Mouse (Mus musculus) frontal cortex, adult (tissue): ENCODE measurements around the gene Lpin2.

Experiments
- ATAC-seq: cut with Nextera tagmentation; 2 replicates; pipeline ENCODE4 v1.9.2; 2017; ENCODE audit warnings: mild to moderate bottlenecking, moderate library complexity, mixed read lengths; ENCODE audit not compliant: low TSS enrichment

Lpin2 gene

GRCm38 (mm10) chr17:71202136-71202535, 19.8 kb downstream of the Lpin2 start:
- ATAC-seq: no peak

DNA sequence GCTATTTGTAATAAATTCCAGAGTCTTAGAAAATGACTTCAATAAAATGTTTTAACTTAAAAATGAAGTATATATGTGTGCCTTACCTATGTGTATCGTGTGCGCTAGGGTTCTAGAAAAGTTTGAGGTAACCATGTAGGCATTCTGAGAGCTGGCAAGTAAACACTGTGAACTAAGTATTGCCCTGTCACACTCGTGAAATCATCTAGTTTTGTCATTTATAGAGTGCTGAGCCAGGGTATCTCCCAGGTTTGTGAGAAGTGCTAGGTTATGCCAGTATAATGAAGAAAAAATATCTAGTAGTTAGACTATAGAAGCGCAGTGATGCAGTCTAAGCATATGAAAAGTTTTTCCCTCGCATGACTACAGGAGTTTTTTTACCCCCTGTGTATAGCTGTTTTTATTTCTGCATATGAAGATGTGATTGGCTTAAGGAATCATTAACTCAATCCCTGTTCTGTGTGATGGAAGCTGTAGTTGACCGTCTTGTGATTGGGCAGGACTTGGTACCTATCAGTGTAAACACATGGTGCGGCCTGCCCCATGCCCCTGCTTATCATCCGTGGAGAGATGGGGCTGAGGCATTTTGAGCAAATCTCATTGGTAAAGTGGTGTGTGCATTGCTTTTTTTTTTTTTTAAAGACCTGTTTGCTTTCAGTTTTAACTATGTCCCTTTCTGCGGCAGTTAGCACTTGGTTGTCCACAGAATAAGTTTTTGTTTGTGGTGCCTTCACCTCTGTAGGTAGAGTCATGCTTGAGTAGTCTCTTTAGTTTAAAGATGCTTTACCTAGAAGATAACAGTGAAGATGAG, 21.8 kb downstream of the Lpin2 start:
- ATAC-seq: no peak

- no peak for ATAC-seq
Observed at GRCm38 (mm10) chr17:71204809-71205091, 22.4 kb downstream of the Lpin2 start.

- no peak for ATAC-seq
Observed at GRCm38 (mm10) chr17:71206136-71206893, 24.0 kb downstream of the Lpin2 start.

DNA sequence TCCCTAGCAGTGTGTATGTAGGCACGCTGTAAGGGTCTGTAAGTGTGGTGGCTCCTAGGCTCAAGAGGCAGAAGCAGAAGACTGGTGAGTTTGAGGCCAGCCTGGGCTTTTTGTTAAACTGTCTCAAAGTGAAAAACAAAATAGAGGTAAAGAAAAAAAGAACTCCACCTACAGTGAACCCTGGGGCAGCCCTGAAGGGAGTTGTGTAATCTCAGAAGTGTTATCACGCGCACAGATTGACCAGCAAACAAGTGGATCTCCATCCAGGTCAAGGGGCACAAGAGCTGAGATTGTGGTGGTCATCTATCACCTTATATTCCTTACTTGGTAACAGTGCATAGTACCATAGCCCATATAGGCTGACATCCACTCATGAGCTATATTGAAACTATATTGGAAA, 24.9 kb downstream of the Lpin2 start:
- ATAC-seq: no peak

- ATAC-seq: no peak
Observed at GRCm38 (mm10) chr17:71208376-71208775, 26.0 kb downstream of the Lpin2 start.

DNA sequence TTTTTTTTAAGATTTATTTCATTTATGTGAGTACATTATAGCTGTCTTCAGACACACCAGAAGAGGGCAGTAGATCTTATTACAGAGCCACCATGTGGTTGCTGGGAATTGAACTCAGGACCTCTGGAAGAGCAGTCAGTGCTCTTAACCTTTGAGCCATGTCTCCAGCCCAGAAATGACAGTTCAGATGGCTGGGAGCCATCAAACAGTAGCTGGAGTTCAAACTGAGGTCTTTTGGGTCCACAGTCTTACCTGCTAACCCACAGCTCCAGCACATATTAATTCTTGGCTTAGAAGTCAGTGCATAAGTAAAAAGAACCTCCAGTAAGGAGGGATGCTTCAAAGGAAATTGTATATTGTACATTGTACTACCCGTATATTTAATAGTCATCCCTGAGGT, 26.6 kb downstream of the Lpin2 start:
- ATAC-seq: no peak

GRCm38 (mm10) chr17:71209936-71210335, 27.6 kb downstream of the Lpin2 start:
- ATAC-seq: no peak

DNA sequence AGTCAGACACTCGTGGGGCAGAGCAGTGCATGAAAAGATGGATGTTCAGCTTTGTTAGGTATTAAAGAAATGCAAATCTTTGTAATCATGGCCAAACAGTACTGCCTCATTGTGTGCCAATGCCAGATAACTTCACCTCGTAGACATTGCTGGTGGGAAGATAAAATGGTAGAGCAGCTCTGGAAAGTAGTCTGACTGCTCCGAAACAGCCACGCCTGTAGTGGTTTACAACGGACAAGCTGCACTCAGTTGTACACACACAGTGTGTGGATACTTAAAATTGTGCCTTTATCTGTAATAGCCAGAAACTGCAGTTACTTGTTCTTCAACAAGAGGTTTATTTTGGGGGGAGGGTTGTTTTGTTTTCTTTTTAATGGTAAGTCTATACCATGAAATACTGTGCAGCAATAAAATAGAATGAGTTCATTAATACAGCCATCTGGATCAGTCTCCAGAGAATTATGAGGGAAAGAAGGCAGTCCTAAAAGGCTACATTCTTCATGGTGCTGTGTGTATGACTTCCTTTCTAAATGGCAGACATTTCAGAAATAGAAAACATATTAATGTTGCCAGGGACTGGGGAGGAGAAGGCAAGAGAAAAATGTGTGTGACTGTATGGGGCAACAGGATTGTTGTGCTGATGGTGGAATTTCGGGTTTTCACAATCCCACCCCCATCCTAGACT, 29.7 kb downstream of the Lpin2 start:
- ATAC-seq: no peak

DNA sequence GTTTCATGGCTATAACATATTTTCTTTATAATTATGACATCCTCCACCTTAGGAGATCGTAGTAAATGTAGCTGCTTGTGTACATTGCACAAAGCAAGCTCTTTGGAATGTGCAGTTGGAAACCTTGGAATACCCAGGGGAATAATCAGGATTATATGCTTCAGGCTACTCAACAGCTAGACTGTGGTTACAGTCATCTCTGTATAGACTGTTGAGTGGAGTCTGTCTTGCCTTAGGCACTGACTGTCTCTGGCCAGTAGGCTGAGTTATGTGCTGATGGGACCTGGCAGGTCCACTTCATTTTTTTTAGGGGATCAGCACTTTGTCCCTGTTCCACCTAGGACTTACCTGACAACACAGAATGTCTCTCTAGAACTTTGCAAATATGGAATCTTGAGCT, 31.3 kb downstream of the Lpin2 start:
- ATAC-seq: no peak

- no peak for ATAC-seq
Observed at GRCm38 (mm10) chr17:71214514-71215240, 32.3 kb downstream of the Lpin2 start.

DNA sequence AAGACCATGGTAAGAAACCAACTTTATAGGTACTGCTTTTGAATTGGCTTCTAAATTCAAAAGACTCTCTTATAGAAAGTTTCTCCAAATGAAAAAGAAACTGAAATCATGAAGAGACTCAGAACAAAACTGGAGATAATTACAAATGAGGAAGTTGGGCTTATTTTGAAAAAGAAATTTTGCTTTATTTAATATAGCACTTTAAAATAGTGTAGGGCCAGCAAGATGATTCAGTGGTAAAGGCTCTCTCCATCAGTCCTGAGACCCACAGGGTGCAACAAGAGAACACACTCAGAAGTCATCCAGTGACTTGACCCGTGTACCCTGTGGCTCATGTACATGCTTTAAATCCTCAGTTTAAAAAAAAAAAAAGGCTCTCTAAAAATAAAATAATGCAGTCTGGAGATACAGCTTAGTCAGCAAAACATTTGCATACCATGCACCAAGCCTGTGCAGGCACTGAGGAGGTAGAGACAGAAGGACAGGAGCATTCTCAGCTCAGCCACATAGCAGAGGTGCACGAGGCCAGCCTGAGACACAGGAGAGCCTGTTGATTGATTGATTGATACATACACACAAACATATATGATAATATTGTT, 33.0 kb downstream of the Lpin2 start:
- peak; percentile 64; the same call in 1 of the 2 replicates for ATAC-seq

- no peak for ATAC-seq
Observed at GRCm38 (mm10) chr17:71216263-71216662, 33.9 kb downstream of the Lpin2 start.

DNA sequence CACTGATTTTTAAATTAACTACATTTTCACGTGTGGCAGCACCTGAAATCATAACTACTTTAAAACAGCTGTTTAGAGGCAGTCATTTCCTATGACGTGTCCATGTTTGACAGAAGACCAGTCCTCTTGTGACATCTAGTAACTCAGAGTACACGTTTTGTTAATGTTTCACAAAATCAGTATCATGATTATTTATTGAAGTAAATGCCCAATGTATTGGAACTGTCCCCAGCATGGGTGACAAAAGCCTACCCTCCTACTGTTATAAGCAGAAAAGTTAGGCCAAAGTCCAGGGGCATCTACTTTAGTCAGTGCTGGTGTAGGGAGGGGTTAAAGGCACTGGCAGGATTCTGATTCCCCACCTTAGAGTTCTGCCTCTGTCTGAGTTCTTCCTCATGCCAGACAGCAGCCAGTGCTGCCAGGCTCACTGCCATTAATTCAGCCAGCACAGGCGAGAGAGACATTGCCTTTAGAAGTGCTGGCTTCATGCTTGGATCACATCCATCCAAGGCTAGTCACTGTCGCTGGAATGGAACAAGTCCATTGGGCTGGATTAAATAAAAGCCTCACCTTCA, 34.8 kb downstream of the Lpin2 start:
- no peak for ATAC-seq

DNA sequence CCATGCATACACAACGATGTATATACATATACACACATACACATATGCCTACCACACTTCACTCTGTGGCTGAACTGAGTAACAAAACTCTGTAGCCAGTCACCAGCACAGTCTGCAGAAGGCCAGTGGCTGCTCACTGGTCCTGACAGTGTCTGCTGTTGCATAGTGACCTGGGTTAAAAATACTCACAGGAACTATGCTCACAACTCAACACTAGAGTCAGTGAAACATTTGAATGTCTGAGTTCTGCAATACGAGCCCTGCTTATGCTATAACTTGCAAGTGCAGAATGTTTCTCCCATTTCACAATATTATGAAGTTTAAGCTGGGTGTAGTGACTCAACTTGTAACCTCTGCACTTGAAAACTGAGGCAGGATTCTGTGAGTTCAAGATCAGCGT, 39.0 kb downstream of the Lpin2 start:
- no peak for ATAC-seq

DNA sequence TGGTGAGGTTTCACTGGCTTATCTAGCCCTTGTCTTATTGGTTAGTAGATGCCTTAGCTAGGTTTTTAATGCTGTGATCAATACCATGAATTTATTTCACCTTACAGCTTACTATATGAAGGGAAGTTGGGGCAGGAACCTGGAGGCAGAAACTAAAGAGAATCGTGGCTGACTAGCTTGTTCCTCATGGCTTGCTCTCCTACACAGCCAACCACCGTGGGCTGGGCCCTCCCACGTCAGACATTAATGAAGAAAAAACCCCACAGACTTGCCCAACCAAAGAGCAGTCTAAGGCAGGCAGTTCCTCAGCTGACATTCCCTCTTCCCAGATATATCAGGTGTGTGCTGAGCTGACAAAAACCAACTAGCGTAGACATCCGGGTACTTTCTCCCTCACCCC, 41.3 kb downstream of the Lpin2 start:
- ATAC-seq: peak; percentile 69

- ATAC-seq: no peak
Observed at GRCm38 (mm10) chr17:71224521-71224920, 42.2 kb downstream of the Lpin2 start.

GRCm38 (mm10) chr17:71225091-71225490, 42.7 kb downstream of the Lpin2 start:
- ATAC-seq: no peak

DNA sequence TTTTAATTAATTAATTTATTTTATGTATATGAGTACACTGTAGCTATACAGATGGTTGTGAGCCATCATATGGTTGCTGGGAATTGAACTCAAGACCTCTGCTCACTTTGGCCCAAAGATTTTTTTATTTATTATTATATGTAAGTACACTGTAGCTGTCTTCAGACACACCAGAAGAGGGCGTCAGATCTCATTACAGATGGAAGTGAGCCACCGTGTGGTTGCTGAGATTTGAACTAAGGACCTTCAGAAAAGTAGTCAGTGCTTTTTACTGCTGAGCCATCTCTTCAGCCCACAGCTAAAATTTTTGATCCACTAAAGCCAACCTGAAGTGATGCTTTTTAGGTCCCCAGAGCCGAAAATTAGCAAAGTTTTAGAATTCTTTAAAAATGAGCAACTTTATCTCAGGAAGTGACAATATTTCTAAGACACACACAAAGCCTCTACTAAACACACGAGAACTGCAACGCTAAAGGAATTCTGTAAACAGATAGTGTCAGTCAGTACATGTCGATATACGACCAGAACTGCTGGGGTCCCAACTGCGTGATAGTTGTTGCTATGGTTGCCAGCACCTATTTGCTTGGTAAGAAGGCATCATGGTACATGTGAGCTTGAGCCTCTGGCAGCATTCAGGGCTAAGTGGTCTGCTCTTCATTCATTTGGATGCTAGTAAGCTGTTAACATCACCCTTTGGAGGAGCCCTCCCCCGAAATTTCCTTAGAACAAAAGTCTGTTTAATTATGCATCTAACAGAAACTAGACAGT, 45.0 kb downstream of the Lpin2 start:
- no peak for ATAC-seq

DNA sequence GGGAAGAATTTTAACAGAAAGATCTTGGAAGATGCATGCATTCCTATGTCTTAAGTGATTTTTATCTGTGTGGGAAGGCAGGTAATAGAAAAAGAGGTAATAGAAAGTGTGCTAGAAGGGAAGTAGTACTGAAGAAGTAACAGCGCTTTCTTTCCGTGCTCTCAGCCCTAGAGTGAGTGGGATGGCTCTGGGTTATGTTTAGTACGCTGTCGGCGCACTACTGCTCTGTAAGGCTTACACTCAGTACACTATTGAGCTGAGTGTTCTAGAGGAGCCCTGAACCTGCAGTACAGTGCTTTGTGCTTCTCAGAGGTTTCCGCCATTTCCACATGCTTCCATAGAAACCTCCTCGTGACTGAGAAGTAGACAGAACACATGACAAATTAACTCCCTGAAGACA, 46.3 kb downstream of the Lpin2 start:
- peak; percentile 85 for ATAC-seq
